Mouse (Mus musculus) CH12.LX (cell line): ENCODE results near the gene 1700024P04Rik. TPM values are rescaled to one million over a fixed set of nuclear protein-coding genes. Genes with fewer than 3 reads are reported as not detected.
A peak's percentile ranks its signal among the peaks of the same experiment; 100 is the strongest.

Source experiments
- DNase-seq: peaks from one replicate; pipeline ENCODE4 v3.0.0-alpha.2; 2013; ENCODE audit errors: extremely low read depth
- H3K27ac ChIP-seq: 2 replicates; pipeline ENCODE4 v1.5.1; 2012; ENCODE audit warnings: low read depth, mild to moderate bottlenecking, control low read depth, moderate library complexity; ENCODE audit not compliant: insufficient read depth
- H3K27me3 ChIP-seq: replicated peaks from 2 replicates; pipeline ENCODE3; 2012; ENCODE audit warnings: inconsistent platforms
- H3K36me3 ChIP-seq, 2 experiments: replicated peaks in 1 of 2; 2 replicates each; pipeline versions ENCODE3 to v1.6.1; 2012; ENCODE audit warnings: inconsistent platforms in 1 of 2, low read length in 1 of 2, mild to moderate bottlenecking in 1 of 2, mixed read lengths in 1 of 2, moderate library complexity in 1 of 2; ENCODE audit not compliant: control insufficient read depth in 1 of 2, insufficient read depth in 1 of 2
- H3K4me1 ChIP-seq, 2 experiments: 2 replicates each; pipeline ENCODE4 v1.6.1; 2012; ENCODE audit warnings: inconsistent platforms in 1 of 2, moderate library complexity in 1 of 2; ENCODE audit not compliant: insufficient read depth in 2 of 2, control insufficient read depth in 1 of 2
- H3K4me2 ChIP-seq: 2 replicates; pipeline ENCODE4 v1.6.1; 2012; ENCODE audit warnings: low read depth, mild to moderate bottlenecking, control low read depth; ENCODE audit not compliant: poor library complexity, insufficient read depth, severe bottlenecking
- H3K4me3 ChIP-seq, 3 experiments: fragments of 150-350 bp in 1 of 3; sonication (generic) in 1 of 3; replicated peaks in 1 of 3; 2 replicates each; pipeline versions ENCODE3 to v1.5.1; 2011 to 2012; ENCODE audit warnings: low read depth in 2 of 3, low read length in 2 of 3, mild to moderate bottlenecking in 2 of 3, moderate library complexity in 2 of 3, control low read depth in 1 of 3, improper control_type of control experiment in 1 of 3, inconsistent platforms in 1 of 3, mixed read lengths in 1 of 3; ENCODE audit not compliant: poor library complexity in 1 of 3
- H3K79me2 ChIP-seq: replicated peaks from 2 replicates; pipeline ENCODE4 v1.6.1; 2012; ENCODE audit warnings: mild to moderate bottlenecking, moderate library complexity; ENCODE audit not compliant: control insufficient read depth, poor library complexity, insufficient read depth, severe bottlenecking; ENCODE audit errors: extremely low read depth
- H3K9ac ChIP-seq: 2 replicates; pipeline ENCODE4 v1.6.1; 2012; ENCODE audit warnings: low read depth, mild to moderate bottlenecking, control low read depth, moderate library complexity; ENCODE audit not compliant: insufficient read depth
- H3K9me3 ChIP-seq: replicated peaks from 2 replicates; pipeline ENCODE3; 2012; ENCODE audit warnings: low read length, inconsistent platforms, mixed read lengths
- BHLHE40 ChIP-seq: IDR thresholded peaks from 2 replicates; pipeline ENCODE4 v1.6.1; 2011; ENCODE audit warnings: mild to moderate bottlenecking, low read depth, low read length, improper control_type of control experiment
- CHD1 ChIP-seq: IDR thresholded peaks from 2 replicates; pipeline ENCODE4 v1.6.1; 2012; ENCODE audit warnings: low read depth, low read length, improper control_type of control experiment, inconsistent platforms
- CTCF ChIP-seq, 2 experiments: IDR thresholded peaks in 1 of 2; conservative IDR thresholded peaks in 1 of 2; 2 replicates each; pipeline ENCODE4 v1.5.1; 2011 to 2012; ENCODE audit warnings: low read depth in 2 of 2, low read length in 2 of 2, improper control_type of control experiment in 1 of 2, inconsistent platforms in 1 of 2, mild to moderate bottlenecking in 1 of 2, moderate library complexity in 1 of 2
- E2F4 ChIP-seq: IDR thresholded peaks from 2 replicates; pipeline ENCODE4 v1.6.1; 2011; ENCODE audit warnings: low read depth, low read length, improper control_type of control experiment; ENCODE audit not compliant: insufficient replicate concordance
- EP300 ChIP-seq: IDR thresholded peaks from 2 replicates; pipeline ENCODE4 v1.6.1; 2011; ENCODE audit warnings: low read length, improper control_type of control experiment
- ETS1 ChIP-seq: conservative IDR thresholded peaks from 2 replicates; pipeline ENCODE4 v1.6.1; 2012; ENCODE audit warnings: low read depth, mild to moderate bottlenecking, inconsistent platforms, low read length, improper control_type of control experiment, moderate library complexity
- GABPA ChIP-seq: IDR thresholded peaks from 2 replicates; pipeline ENCODE4 v1.6.1; 2012; ENCODE audit warnings: low read depth, low read length, improper control_type of control experiment, inconsistent platforms; ENCODE audit not compliant: insufficient replicate concordance
- HCFC1 ChIP-seq: IDR thresholded peaks from 2 replicates; pipeline ENCODE4 v1.6.1; 2012; ENCODE audit warnings: low read depth, mild to moderate bottlenecking, inconsistent platforms, low read length, improper control_type of control experiment
- IRF4 ChIP-seq: IDR thresholded peaks from 2 replicates; pipeline ENCODE4 v1.6.1; 2014; ENCODE audit warnings: low read depth, mild to moderate bottlenecking, inconsistent platforms, low read length, improper control_type of control experiment
- JUN ChIP-seq: IDR thresholded peaks from 2 replicates; pipeline ENCODE4 v1.6.1; 2011; ENCODE audit warnings: low read depth, mild to moderate bottlenecking, low read length, improper control_type of control experiment, moderate library complexity; ENCODE audit not compliant: insufficient read depth
- MAFK ChIP-seq: IDR thresholded peaks from 2 replicates; pipeline ENCODE4 v1.6.1; 2011; ENCODE audit warnings: low read length, improper control_type of control experiment; ENCODE audit not compliant: insufficient replicate concordance
- MEF2A ChIP-seq: IDR thresholded peaks from 2 replicates; pipeline ENCODE4 v1.6.1; 2014; ENCODE audit warnings: low read depth, mild to moderate bottlenecking, inconsistent platforms, low read length, improper control_type of control experiment, borderline replicate concordance
- MXI1 ChIP-seq: IDR thresholded peaks from 2 replicates; pipeline ENCODE4 v1.6.1; 2011; ENCODE audit warnings: mild to moderate bottlenecking, low read depth, low read length, improper control_type of control experiment
- MYC ChIP-seq: IDR thresholded peaks from 2 replicates; pipeline ENCODE4 v1.6.1; 2011; ENCODE audit warnings: low read depth, mild to moderate bottlenecking, improper control_type of control experiment, low read length
- PAX5 ChIP-seq: IDR thresholded peaks from 2 replicates; pipeline ENCODE4 v1.6.1; 2012; ENCODE audit warnings: low read length, inconsistent platforms, mixed read lengths
- POLR2A ChIP-seq: IDR thresholded peaks from 2 replicates; pipeline ENCODE4 v1.6.1; 2011; ENCODE audit warnings: low read depth, mild to moderate bottlenecking, improper control_type of control experiment, low read length
- RAD21 ChIP-seq: IDR thresholded peaks from 2 replicates; pipeline ENCODE4 v1.6.1; 2011; ENCODE audit warnings: low read depth, mild to moderate bottlenecking, low read length, improper control_type of control experiment, moderate library complexity
- RCOR1 ChIP-seq: conservative IDR thresholded peaks from 2 replicates; pipeline ENCODE4 v1.6.1; 2012; ENCODE audit warnings: low read depth, mild to moderate bottlenecking, inconsistent platforms, low read length, improper control_type of control experiment
- SMC3 ChIP-seq: IDR thresholded peaks from 2 replicates; pipeline ENCODE4 v1.6.1; 2011; ENCODE audit warnings: low read depth, low read length, improper control_type of control experiment
- TBP ChIP-seq: conservative IDR thresholded peaks from 2 replicates; pipeline ENCODE4 v1.6.1; 2011; ENCODE audit warnings: low read depth, low read length, improper control_type of control experiment
- TCF12 ChIP-seq: IDR thresholded peaks from 2 replicates; pipeline ENCODE4 v1.6.1; 2014; ENCODE audit warnings: low read depth, mild to moderate bottlenecking, inconsistent platforms, low read length, improper control_type of control experiment
- USF1 ChIP-seq: IDR thresholded peaks from 2 replicates; pipeline ENCODE4 v1.6.1; 2014; ENCODE audit warnings: low read depth, mild to moderate bottlenecking, inconsistent platforms, low read length, improper control_type of control experiment
- USF2 ChIP-seq: conservative IDR thresholded peaks from 2 replicates; pipeline ENCODE4 v1.6.1; 2011; ENCODE audit warnings: low read depth, low read length, improper control_type of control experiment
- ZC3H11A ChIP-seq: IDR thresholded peaks from 2 replicates; pipeline ENCODE4 v1.6.1; 2012; ENCODE audit warnings: low read depth, mild to moderate bottlenecking, inconsistent platforms, low read length, improper control_type of control experiment
- ZKSCAN1 ChIP-seq: IDR thresholded peaks from 2 replicates; pipeline ENCODE4 v1.6.1; 2012; ENCODE audit warnings: low read depth, inconsistent platforms, low read length, improper control_type of control experiment, borderline replicate concordance
- ZNF384 ChIP-seq: IDR thresholded peaks from 2 replicates; pipeline ENCODE4 v1.6.1; 2012; ENCODE audit warnings: low read depth, low read length, improper control_type of control experiment, inconsistent platforms
- dilution Hi-C: fragments of 300-500 bp; cut with MboI; formaldehyde crosslinking; loops from 2 replicates; pipeline ENCODE4 v1.14.3; 2020; ENCODE audit warnings: low sequenced_read_pairs; ENCODE audit not compliant: extremely low pct_unique_long_range_greater_than_20kb, extremely low pct_ligation_motif_present
- in situ Hi-C: fragments of 300-500 bp; cut with MboI; formaldehyde crosslinking; loops from 3 replicates; pipeline ENCODE4 v1.14.3; 2019; ENCODE audit warnings: low sequenced_read_pairs, low pct_ligation_motif_present, low pct_unique_long_range_greater_than_20kb, mixed read lengths
- polyA plus RNA-seq: library from polyadenylated mRNA; unstranded; fragments of >175 nt; gene quantifications from 2 replicates; pipeline ENCODE4 v1.2.1, GENCODE M21; 2012; ENCODE audit warnings: low read depth; ENCODE audit not compliant: insufficient read length
- total RNA-seq, 2 experiments: library from RNA; depleted of rRNA; stranded (reverse); fragments of 300-350 nt in 1 of 2; fragments of >200 nt in 1 of 2; gene quantifications; 2 replicates each; pipeline ENCODE4 v1.2.3; 2012 to 2014

The 1700024P04Rik gene
- total and polyA plus RNA-seq, 3 experiments = not detected

GRCm38 (mm10) chr13:99030579-99031200 is 46.3 kb upstream of the 1700024P04Rik start:
- Histone ChIP-seq H3K9me3 (no peaks in the 10 kb centered on the region), H3K36me3 (no peaks in the 10 kb centered on the region), H3K4me2 (peak overlapping the region; percentile 41), H3K4me3 (no peak overlapping the region), H3K9ac (no peak overlapping the region; the same call in 1 of the 2 replicates), H3K27me3 (no peaks in the 10 kb centered on the region), H3K27ac (no peak overlapping the region), H3K4me1 (peaks cover 5 to 37% of the 10 kb centered on the region in 2 experiments), H3K79me2 (no peaks in the 10 kb centered on the region)
- dilution Hi-C loops (no loop called here), in situ Hi-C loops (no loop called here)
- peak; percentile 27 for DNase-seq
- TF ChIP-seq POLR2A (no peak), CHD1 (no peak), RAD21 (no peak), ZNF384 (peak; percentile 90), CTCF (conservative IDR thresholded peaks at IDR 0.05 in 1 of 2, IDR thresholded peaks at IDR 0.05 in 1 of 2; ENCODE audit: low read depth in 2 of 2, low read length in 2 of 2) (no peak), EP300 (peak; percentile 39; the same call in 1 of the 2 replicates), IRF4 (0 out of 2 replicates have a peak, but pooled peaks have one; percentile 45), RCOR1 (no peak), BHLHE40 (no peak), TCF12 (no peak), GABPA (no peak), USF2 (no peak), MXI1 (no peak), MEF2A (no peak)

- Histone ChIP-seq H3K9ac (no peak overlapping the region), H3K27me3 (no peaks in the 10 kb centered on the region)
- dilution Hi-C loops = no loop called here
- TF ChIP-seq HCFC1 (no peak), E2F4 (no peak), EP300 (no peak), ZC3H11A (no peak), ZNF384 (no peak), TBP (no peak), PAX5 (no peak), ZKSCAN1 (no peak), POLR2A (no peak), USF1 (no peak), MAFK (no peak), SMC3 (no peak), CTCF (conservative IDR thresholded peaks at IDR 0.05 in 1 of 2, IDR thresholded peaks at IDR 0.05 in 1 of 2; ENCODE audit: low read depth in 2 of 2, low read length in 2 of 2) (no peak), ETS1 (no peak), MYC (no peak), JUN (no peak)
- TF ChIP-seq, all 38 proteins: peak for 0
- H3K4me3 ChIP-seq = no peak overlapping the region
- H3K79me2 ChIP-seq = no peaks in the 10 kb centered on the region
- peaks cover 5 to 16% of the 10 kb centered on the region in 2 experiments for H3K4me1 ChIP-seq
- H3K9me3 ChIP-seq = no peaks in the 10 kb centered on the region
- in situ Hi-C loops = no loop called here
- H3K27ac ChIP-seq = no peak overlapping the region
- no peak for DNase-seq
- H3K36me3 ChIP-seq = no peaks in the 10 kb centered on the region
- no peak overlapping the region for H3K4me2 ChIP-seq
These were observed 40.9 kb upstream of the 1700024P04Rik start for GRCm38 (mm10) chr13:99025268-99025667.
